Mouse (Mus musculus): ENCODE measurements around the gene Grid1. TPM values are rescaled to one million over a fixed set of nuclear protein-coding genes. Genes with fewer than 3 reads are reported as not detected.

Gene Grid1
- polyA plus RNA-seq, 1 experiment from 2014 or later = 2.8 TPM

GRCm38 (mm10) chr14:35198899-35199298 is 379.0 kb downstream of the Grid1 start:
- no peaks in the 10 kb centered on the region for H3K9me3 ChIP-seq (replicated peaks)
- WGBS = 77% methylated on average over 6 of the region's 6 CpGs
- ATAC-seq (ENCODE audit: low FRiP score) = peak; percentile 60; the same call in 1 of the 2 replicates
- no peaks in the 10 kb centered on the region for H3K27me3 ChIP-seq
- no peaks in the 10 kb centered on the region for H3K4me1 ChIP-seq
- H3K4me2 ChIP-seq (replicated peaks) = no peak overlapping the region
- H3K27ac ChIP-seq = no peak overlapping the region
- H3K9ac ChIP-seq = no peak overlapping the region
- H3K36me3 ChIP-seq = no peaks in the 10 kb centered on the region
- no peak overlapping the region for H3K4me3 ChIP-seq

GRCm38 (mm10) chr14:35209444-35209843 is 389.5 kb downstream of the Grid1 start:
- H3K4me3 ChIP-seq = no peak overlapping the region
- no peak overlapping the region for H3K4me2 ChIP-seq (replicated peaks)
- H3K9me3 ChIP-seq (replicated peaks) = no peaks in the 10 kb centered on the region
- H3K27ac ChIP-seq = no peak overlapping the region
- ATAC-seq (ENCODE audit: low FRiP score) = no peak
- H3K4me1 ChIP-seq = no peaks in the 10 kb centered on the region
- H3K27me3 ChIP-seq = no peaks in the 10 kb centered on the region
- 77% methylated on average over 6 of the region's 6 CpGs for WGBS
- no peak overlapping the region for H3K9ac ChIP-seq
- no peaks in the 10 kb centered on the region for H3K36me3 ChIP-seq

- Histone ChIP-seq H3K4me1 (no peaks in the 10 kb centered on the region), H3K27ac (no peak overlapping the region), H3K4me2 (replicated peaks) (no peak overlapping the region), H3K9ac (no peak overlapping the region), H3K27me3 (no peaks in the 10 kb centered on the region), H3K9me3 (replicated peaks) (no peaks in the 10 kb centered on the region), H3K36me3 (no peaks in the 10 kb centered on the region), H3K4me3 (no peak overlapping the region)
- 94% methylated on average over 4 of the region's 4 CpGs for WGBS
- no peak for ATAC-seq (ENCODE audit: low FRiP score)
Observed at GRCm38 (mm10) chr14:35219021-35219420, 399.1 kb downstream of the Grid1 start.

GRCm38 (mm10) chr14:35222196-35222595 is 402.3 kb downstream of the Grid1 start:
- no peak overlapping the region for H3K4me2 ChIP-seq (replicated peaks)
- no peaks in the 10 kb centered on the region for H3K4me1 ChIP-seq
- no peaks in the 10 kb centered on the region for H3K27me3 ChIP-seq
- ATAC-seq (ENCODE audit: low FRiP score) = no peak
- no peak overlapping the region for H3K4me3 ChIP-seq
- H3K36me3 ChIP-seq = no peaks in the 10 kb centered on the region
- H3K27ac ChIP-seq = no peak overlapping the region
- H3K9me3 ChIP-seq (replicated peaks) = no peaks in the 10 kb centered on the region
- no peak overlapping the region for H3K9ac ChIP-seq
- WGBS = 79% methylated on average over 2 of the region's 2 CpGs

- WGBS = 87% methylated on average over 5 of the region's 5 CpGs
Observed at GRCm38 (mm10) chr14:35227581-35227980, 407.7 kb downstream of the Grid1 start.

GRCm38 (mm10) chr14:35231384-35231783 is 411.5 kb downstream of the Grid1 start:
- no peaks in the 10 kb centered on the region for H3K27me3 ChIP-seq
- H3K9me3 ChIP-seq (replicated peaks) = no peaks in the 10 kb centered on the region
- ATAC-seq (ENCODE audit: low FRiP score) = no peak
- no peaks in the 10 kb centered on the region for H3K36me3 ChIP-seq
- H3K4me1 ChIP-seq = no peaks in the 10 kb centered on the region
- no peak overlapping the region for H3K4me2 ChIP-seq (replicated peaks)
- no peak overlapping the region for H3K9ac ChIP-seq
- no peak overlapping the region for H3K4me3 ChIP-seq
- H3K27ac ChIP-seq = no peak overlapping the region

More at GRCm38 (mm10) chr14:35227581-35227980, 407.7 kb downstream of the Grid1 start:
- no peak for ATAC-seq (ENCODE audit: low FRiP score)
- Histone ChIP-seq H3K4me3 (no peak overlapping the region), H3K36me3 (no peaks in the 10 kb centered on the region), H3K9me3 (replicated peaks) (no peaks in the 10 kb centered on the region), H3K27me3 (no peaks in the 10 kb centered on the region), H3K9ac (no peak overlapping the region), H3K4me2 (replicated peaks) (no peak overlapping the region), H3K27ac (no peak overlapping the region), H3K4me1 (no peaks in the 10 kb centered on the region)

GRCm38 (mm10) chr14:35242882-35243281 is 423.0 kb downstream of the Grid1 start:
- Histone ChIP-seq H3K27me3 (no peaks in the 10 kb centered on the region), H3K27ac (no peak overlapping the region)
- WGBS = 92% methylated on average over 6 of the region's 6 CpGs

GRCm38 (mm10) chr14:35244776-35245548 is 425.1 kb downstream of the Grid1 start:
- Histone ChIP-seq H3K4me1 (no peaks in the 10 kb centered on the region), H3K27me3 (no peaks in the 10 kb centered on the region), H3K9ac (no peak overlapping the region), H3K4me3 (no peak overlapping the region), H3K9me3 (replicated peaks) (no peaks in the 10 kb centered on the region), H3K27ac (no peak overlapping the region), H3K4me2 (replicated peaks) (no peak overlapping the region), H3K36me3 (no peaks in the 10 kb centered on the region)
- ATAC-seq (ENCODE audit: low FRiP score) = peak; percentile 41; the same call in 1 of the 2 replicates
- WGBS = 78% methylated on average over 7 of the region's 7 CpGs

More at GRCm38 (mm10) chr14:35242882-35243281, 423.0 kb downstream of the Grid1 start:
- Histone ChIP-seq H3K4me3 (no peak overlapping the region), H3K36me3 (no peaks in the 10 kb centered on the region), H3K9ac (no peak overlapping the region), H3K9me3 (replicated peaks) (no peaks in the 10 kb centered on the region), H3K4me2 (replicated peaks) (no peak overlapping the region), H3K4me1 (no peaks in the 10 kb centered on the region)
- no peak for ATAC-seq (ENCODE audit: low FRiP score)

GRCm38 (mm10) chr14:35250412-35250811 is 430.5 kb downstream of the Grid1 start:
- no peak for ATAC-seq (ENCODE audit: low FRiP score)
- no peak overlapping the region for H3K4me3 ChIP-seq
- H3K4me2 ChIP-seq (replicated peaks) = no peak overlapping the region
- H3K27ac ChIP-seq = no peak overlapping the region
- no peaks in the 10 kb centered on the region for H3K9me3 ChIP-seq (replicated peaks)
- no peaks in the 10 kb centered on the region for H3K27me3 ChIP-seq
- H3K36me3 ChIP-seq = no peaks in the 10 kb centered on the region
- H3K9ac ChIP-seq = no peak overlapping the region
- WGBS = 65% methylated on average over 4 of the region's 4 CpGs
- H3K4me1 ChIP-seq = no peaks in the 10 kb centered on the region

- no peaks in the 10 kb centered on the region for H3K36me3 ChIP-seq
- no peak for ATAC-seq (ENCODE audit: low FRiP score)
- H3K27me3 ChIP-seq = no peaks in the 10 kb centered on the region
- no peak overlapping the region for H3K9ac ChIP-seq
- H3K9me3 ChIP-seq (replicated peaks) = no peaks in the 10 kb centered on the region
- no peaks in the 10 kb centered on the region for H3K4me1 ChIP-seq
- WGBS = 66% methylated on average over 2 of the region's 2 CpGs
- H3K4me2 ChIP-seq (replicated peaks) = no peak overlapping the region
- H3K27ac ChIP-seq = no peak overlapping the region
- H3K4me3 ChIP-seq = no peak overlapping the region
Observed at GRCm38 (mm10) chr14:35254477-35254876, 434.6 kb downstream of the Grid1 start.

- WGBS = 89% methylated on average over 4 of the region's 4 CpGs
- no peaks in the 10 kb centered on the region for H3K4me1 ChIP-seq
- no peaks in the 10 kb centered on the region for H3K27me3 ChIP-seq
- H3K4me3 ChIP-seq = no peak overlapping the region
- H3K9me3 ChIP-seq (replicated peaks) = no peaks in the 10 kb centered on the region
- no peak overlapping the region for H3K9ac ChIP-seq
- ATAC-seq (ENCODE audit: low FRiP score) = no peak
- no peaks in the 10 kb centered on the region for H3K36me3 ChIP-seq
- H3K27ac ChIP-seq = no peak overlapping the region
- H3K4me2 ChIP-seq (replicated peaks) = no peak overlapping the region
Observed at GRCm38 (mm10) chr14:35270260-35270659, 450.4 kb downstream of the Grid1 start.

GRCm38 (mm10) chr14:35309201-35309600 is 489.3 kb downstream of the Grid1 start:
- no peak overlapping the region for H3K27ac ChIP-seq
- no peaks in the 10 kb centered on the region for H3K9me3 ChIP-seq (replicated peaks)
- no peak overlapping the region for H3K4me2 ChIP-seq (replicated peaks)
- H3K4me3 ChIP-seq = no peak overlapping the region
- no peak for ATAC-seq (ENCODE audit: low FRiP score)
- no peak overlapping the region for H3K9ac ChIP-seq
- H3K36me3 ChIP-seq = no peaks in the 10 kb centered on the region
- H3K27me3 ChIP-seq = no peaks in the 10 kb centered on the region
- 95% methylated on average over 7 of the region's 7 CpGs for WGBS
- peaks cover 5% of the 10 kb centered on the region; the same call in 1 of the 2 replicates for H3K4me1 ChIP-seq

All from hindbrain, embryonic 12.5 days (tissue).